Mouse (Mus musculus) ovary, postnatal 10 days (tissue): ENCODE measurements at regions not wholly inside any gene's neighbourhood (a gene's known extent, or its start where the extent isn't known, plus 50 kb on each side); places are given as distances from the start of the nearest gene placed in this dataset.

ENCODE experiments used
- DNase-seq: peaks from one replicate; pipeline ENCODE4 v3.0.0; 2022; ENCODE audit warnings: low spot score

DNA sequence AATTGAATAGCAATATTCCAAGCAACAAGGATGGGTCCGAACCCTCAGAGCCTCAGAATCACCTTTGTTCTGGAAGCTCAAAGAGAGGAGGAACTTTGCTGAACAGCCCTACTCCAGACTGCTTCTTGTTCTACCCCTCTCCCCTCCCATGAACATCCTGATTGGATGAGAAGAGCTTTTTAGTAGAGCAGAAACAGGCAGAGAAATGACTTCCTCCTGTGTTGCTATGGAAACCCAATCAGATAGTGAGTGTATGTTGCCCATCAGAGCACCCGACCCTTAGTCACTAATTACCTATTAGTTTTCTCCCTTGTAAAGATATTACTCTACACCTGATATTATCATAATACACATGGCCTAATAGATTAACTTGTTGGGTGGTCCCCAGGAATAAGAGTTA, 469.4 kb upstream of the Rgma start:
- no peak for DNase-seq

DNA sequence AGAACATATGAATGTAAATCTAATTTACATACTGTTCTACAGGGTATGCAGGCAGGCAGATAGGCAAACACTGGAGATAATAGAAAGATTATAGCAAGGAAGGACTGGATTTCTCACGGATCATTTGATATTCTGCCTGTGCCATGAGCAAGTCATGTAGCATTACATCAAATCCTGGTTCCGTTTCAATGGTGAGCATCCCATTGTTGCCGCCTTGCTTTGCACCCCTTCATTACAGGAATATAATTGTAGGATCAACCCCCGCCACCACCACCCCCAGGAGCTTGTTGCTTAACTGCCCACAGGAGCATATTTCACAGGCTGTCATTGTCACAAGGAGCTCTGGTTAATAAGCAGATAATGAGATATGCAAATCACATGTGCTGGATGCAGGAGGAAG, 468.8 kb upstream of the Rgma start:
- DNase-seq: no peak

- DNase-seq: no peak
Measured at GRCm38 (mm10) chr7:72926772-72927380, 448.4 kb upstream of the Rgma start.

GRCm38 (mm10) chr7:72938842-72939241, 436.5 kb upstream of the Rgma start:
- no peak for DNase-seq

DNA sequence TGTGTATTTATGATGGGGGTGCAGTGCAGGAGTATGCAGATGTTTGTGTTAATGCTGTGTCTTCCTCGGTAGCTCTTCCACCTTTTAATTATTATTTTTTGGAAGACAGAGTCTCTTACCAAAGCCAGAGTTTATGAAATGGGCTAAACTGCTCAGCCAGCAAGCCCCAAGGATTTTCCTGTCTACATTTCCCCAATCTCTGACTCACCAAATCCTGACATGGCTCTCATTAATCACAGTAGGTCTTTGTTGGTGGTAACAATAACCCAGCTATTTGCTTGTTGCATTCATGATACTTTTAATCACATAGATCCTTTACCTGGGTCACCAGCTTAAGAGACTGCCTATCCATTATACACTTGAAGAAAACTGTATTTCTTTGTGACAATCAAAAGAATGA, 427.8 kb upstream of the Rgma start:
- no peak for DNase-seq

DNA sequence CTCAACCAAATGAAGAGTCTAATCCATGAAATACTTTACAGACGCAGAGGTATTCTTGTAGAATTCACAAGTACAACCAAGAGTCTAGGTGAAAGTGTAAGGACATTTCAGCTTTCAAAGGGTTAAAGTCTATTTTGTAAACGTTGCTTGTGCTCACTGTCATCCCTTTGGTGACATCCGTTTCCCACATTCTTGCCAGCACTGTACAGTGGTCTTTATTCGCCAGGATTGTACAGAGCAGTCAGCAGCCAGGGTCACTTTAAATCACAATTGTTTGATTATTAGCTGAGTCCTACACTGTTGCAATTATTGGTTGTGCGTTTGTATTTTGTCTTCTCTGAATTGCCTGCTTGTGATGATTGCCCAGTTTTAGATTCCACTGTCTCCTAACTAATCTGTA, 427.3 kb upstream of the Rgma start:
- no peak for DNase-seq

GRCm38 (mm10) chr7:72948666-72949065, 426.6 kb upstream of the Rgma start:
- DNase-seq: no peak

DNA sequence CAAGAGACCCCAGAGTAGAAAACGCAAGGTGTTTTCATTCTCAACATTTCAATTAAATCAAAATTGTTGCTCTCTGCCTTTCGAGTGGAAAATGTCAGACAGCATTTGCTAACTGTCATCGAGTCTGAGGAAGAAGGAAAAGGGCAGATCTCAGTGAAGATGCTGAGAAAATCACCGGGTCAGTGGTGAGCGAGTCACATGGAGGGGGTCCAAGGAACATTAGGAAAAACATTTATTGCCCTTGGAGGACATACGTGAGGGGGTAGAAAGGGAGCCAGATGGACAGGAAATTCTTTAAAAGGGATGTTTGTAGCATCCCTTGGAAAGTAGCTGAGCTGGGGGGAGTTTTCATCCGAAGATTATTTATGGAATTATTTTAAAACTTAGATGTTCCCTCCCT, 425.4 kb upstream of the Rgma start:
- no peak for DNase-seq

DNA sequence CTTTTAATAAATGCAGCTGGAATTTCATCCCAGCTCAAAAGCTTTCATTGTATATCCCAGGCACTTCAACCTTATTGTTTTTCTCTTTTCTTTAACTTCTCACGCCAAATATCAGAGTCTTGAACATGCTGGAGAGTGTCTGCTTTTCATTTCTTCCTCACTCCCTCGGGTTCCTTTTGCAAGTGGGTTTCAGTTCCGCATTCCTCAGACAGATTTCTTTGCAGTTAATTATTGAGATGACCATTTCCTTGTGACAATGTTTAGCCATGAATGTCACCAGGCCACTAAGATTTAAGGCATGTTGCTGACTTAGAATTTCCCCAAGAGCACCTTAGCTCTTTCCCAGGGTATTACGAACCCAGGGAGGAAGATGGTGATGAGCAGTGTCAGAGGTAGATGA, 417.6 kb upstream of the Rgma start:
- no peak for DNase-seq

DNA sequence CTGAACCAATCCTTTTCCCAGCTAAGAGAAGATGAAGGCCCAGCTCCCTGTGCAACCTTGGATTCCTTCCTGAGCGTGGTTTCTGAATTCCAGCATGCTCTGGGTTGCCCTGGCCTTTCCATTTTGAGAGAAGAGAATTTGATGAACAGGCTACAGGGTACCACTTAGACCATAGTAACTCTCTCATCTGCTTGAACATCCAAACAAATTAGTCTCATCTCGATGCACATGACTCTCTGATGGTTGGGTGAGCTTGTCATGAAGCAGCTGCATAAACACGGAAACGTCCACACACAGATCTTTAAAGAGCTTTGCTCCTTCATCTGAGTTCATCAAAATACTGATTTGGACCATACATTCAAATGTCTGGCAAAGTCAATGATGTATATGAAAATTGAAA, 414.0 kb upstream of the Rgma start:
- no peak for DNase-seq

DNA sequence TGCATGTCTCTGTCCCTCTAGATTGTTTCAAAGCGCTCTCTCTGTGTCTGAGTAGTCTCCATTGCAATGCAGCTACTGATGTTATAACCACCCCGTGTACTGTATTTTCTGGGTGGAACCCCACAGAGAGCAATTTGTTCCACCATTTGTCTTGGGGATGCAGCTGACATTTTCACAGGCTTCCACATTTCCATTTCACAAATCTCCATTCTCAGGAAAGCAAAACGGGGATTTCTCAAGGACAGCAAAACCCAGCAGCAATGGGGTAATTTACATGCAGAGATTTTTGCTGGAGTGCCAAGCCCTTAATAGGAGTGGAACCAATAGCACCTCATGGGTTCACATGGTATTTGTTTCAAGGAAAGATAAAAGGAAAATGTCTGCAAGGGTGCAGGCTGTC, 412.5 kb upstream of the Rgma start:
- DNase-seq: no peak

DNA sequence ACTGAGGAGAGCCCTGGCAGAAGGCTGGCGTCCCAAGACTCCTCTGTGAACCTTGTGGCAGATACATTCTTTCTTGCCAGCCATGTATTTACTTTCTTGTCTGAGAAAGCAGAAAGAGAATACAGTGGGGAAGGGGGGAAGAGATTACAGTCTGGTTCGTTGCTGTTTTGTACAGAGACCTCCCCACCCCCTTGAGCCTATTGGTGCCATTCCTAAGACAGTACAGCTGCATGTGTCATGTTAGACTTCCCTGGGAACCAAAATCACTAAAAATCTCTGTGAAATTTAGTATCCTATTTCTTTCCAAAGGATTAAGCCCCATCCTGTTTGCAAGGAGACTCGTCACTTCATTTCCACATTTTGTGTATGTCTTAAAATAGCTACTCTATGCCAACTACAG, 411.4 kb upstream of the Rgma start:
- DNase-seq: no peak

DNA sequence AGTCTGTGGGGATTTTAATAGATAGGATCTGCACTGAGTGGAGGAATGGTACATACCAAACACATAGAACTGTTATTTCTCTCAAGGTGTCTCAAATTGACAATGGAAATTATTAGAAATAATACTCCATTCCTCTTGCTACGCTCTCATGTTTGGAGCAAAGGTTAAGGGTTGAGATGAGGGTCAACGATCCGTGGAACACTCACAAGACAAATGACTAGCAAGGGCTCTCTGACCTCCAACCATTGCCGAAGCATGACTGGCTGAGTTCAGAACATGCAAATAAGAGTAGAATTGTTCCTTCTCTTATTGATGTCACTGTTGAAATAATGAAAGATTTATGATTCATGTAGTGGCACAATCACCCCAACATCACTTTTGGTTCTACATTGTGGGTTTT, 407.1 kb upstream of the Rgma start:
- DNase-seq: no peak

- no peak for DNase-seq
Measured at GRCm38 (mm10) chr7:72971506-72972267, 403.6 kb upstream of the Rgma start.

- DNase-seq: no peak
Measured at GRCm38 (mm10) chr7:72972397-72972796, 402.9 kb upstream of the Rgma start.

DNA sequence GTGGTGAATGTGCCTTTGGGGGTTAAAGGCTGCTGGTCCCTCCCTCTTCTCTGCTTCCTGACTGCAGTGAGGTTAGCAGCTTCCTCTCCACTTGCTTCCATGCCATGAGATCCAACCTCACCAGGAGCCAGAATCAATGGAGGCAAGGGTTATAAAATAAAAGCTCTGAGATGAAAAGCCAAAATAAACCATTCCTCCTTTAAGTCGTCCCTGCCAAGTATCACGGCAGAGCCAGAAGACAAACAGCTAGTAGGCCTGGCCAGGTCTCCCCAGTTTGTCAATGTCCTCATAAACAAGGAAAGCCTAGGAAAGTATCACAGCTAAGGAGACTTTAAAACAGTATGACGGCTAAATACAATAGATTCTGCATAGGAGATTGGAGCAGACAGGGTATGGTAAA, 401.5 kb upstream of the Rgma start:
- no peak for DNase-seq

GRCm38 (mm10) chr7:72974384-72974783, 400.9 kb upstream of the Rgma start:
- no peak for DNase-seq

DNA sequence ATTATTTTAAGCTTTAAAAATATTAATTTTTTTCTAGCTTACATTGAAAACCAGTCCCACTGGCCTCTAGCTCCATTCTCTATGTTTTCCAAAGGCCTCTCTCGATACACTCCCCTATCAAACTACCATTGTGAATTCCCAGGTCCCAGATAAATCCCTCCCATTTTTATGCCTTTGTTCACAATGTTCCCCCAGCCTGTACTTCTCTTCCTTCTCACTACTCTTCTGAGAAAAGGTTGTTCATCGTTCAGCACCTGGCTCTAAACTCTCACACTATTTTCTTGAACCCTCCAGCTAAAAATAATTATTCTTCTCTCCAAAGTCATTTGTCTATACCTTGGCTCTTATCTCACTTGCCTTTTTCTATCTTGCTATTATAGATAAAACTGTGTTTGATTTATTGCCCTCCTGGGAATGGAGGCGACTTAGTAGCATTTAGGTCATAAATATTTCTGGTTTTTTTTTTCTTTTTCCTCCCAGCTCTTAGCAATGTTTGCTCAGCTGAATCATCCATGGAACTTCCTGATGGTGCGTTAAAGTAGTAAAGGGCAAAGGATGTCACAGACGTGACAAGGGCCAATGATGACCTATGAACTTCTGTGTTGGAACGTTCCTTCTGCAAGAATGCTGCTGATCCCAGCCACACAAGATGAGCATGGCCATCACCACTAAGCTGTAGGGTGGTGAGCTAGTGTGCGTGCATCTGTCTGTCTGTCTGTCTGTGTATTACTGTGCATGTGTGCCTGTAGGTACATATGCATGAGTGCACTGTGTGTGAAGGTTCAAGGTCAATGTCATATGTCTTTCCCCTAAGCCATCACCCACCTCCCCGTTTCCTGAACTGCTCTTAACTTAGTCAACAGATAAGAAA, 384.5 kb upstream of the Rgma start:
- DNase-seq: no peak

- no peak for DNase-seq
Measured at GRCm38 (mm10) chr7:72998374-72998773, 376.9 kb upstream of the Rgma start.

- no peak for DNase-seq
Measured at GRCm38 (mm10) chr7:73019151-73019550, 356.2 kb upstream of the Rgma start.

- no peak for DNase-seq
Measured at GRCm38 (mm10) chr7:73019764-73020354, 355.4 kb upstream of the Rgma start.

- no peak for DNase-seq
Measured at GRCm38 (mm10) chr7:73021786-73022185, 353.5 kb upstream of the Rgma start.

GRCm38 (mm10) chr7:73025640-73026039, 349.7 kb upstream of the Rgma start:
- no peak for DNase-seq
